Mouse (Mus musculus): ENCODE measurements around the gene Omt2a. TPM values are rescaled to one million over a fixed set of nuclear protein-coding genes. Genes with fewer than 3 reads are reported as not detected.
"Not testable (repeated sequence)": the region's sequence is repeated elsewhere in the genome, so short reads cannot be mapped to it uniquely, and the experiment has no call there.

The Omt2a gene
- polyA plus RNA-seq, 1 experiment from 2014 or later, result not detected

GRCm38 (mm10) chr9:78349141-78349540 lies 34.5 kb upstream of the Omt2a start:
- H3K4me3 ChIP-seq (replicated peaks; ENCODE audit: low read length); H3K9me3 ChIP-seq (ENCODE audit: control insufficient read depth, low read length); H3K9ac ChIP-seq (replicated peaks; ENCODE audit: low read depth, low read length); H3K4me1 ChIP-seq (replicated peaks; ENCODE audit: control insufficient read depth, insufficient read depth, low read length); ATAC-seq; H3K4me2 ChIP-seq (ENCODE audit: low read length); H3K27ac ChIP-seq (ENCODE audit: low read length); H3K36me3 ChIP-seq (ENCODE audit: control insufficient read depth, insufficient read depth); H3K27me3 ChIP-seq (replicated peaks; ENCODE audit: control insufficient read depth, insufficient read depth, low read length): not testable (repeated sequence)
- whole genome bisulfite sequencing, result 84% methylated on average over 3 of the region's 3 CpGs

- H3K36me3 ChIP-seq (ENCODE audit: control insufficient read depth, insufficient read depth); H3K4me3 ChIP-seq (replicated peaks; ENCODE audit: low read length); H3K9ac ChIP-seq (replicated peaks; ENCODE audit: low read depth, low read length); H3K27me3 ChIP-seq (replicated peaks; ENCODE audit: control insufficient read depth, insufficient read depth, low read length); H3K9me3 ChIP-seq (ENCODE audit: control insufficient read depth, low read length); H3K4me1 ChIP-seq (replicated peaks; ENCODE audit: control insufficient read depth, insufficient read depth, low read length); H3K27ac ChIP-seq (ENCODE audit: low read length); H3K4me2 ChIP-seq (ENCODE audit: low read length); ATAC-seq: not testable (repeated sequence)
- 76% methylated on average over 6 of the region's 6 CpGs for WGBS
Observed at GRCm38 (mm10) chr9:78348206-78349004, 33.8 kb upstream of the Omt2a start.

GRCm38 (mm10) chr9:78347004-78347403 lies 32.4 kb upstream of the Omt2a start:
- Histone ChIP-seq H3K4me1 (replicated peaks; ENCODE audit: control insufficient read depth, insufficient read depth, low read length) (no peaks in the 10 kb centered on the region), H3K36me3 (ENCODE audit: control insufficient read depth, insufficient read depth) (no peaks in the 10 kb centered on the region), H3K27ac (ENCODE audit: low read length) (no peak overlapping the region), H3K9ac (replicated peaks; ENCODE audit: low read depth, low read length) (no peak overlapping the region), H3K27me3 (replicated peaks; ENCODE audit: control insufficient read depth, insufficient read depth, low read length) (no peaks in the 10 kb centered on the region), H3K4me2 (ENCODE audit: low read length) (no peak overlapping the region), H3K9me3 (ENCODE audit: control insufficient read depth, low read length) (no peaks in the 10 kb centered on the region), H3K4me3 (replicated peaks; ENCODE audit: low read length) (no peak overlapping the region)
- 76% methylated on average over 3 of the region's 3 CpGs for WGBS
- ATAC-seq, result no peak

- not testable (repeated sequence) for H3K27me3 ChIP-seq (replicated peaks; ENCODE audit: control insufficient read depth, insufficient read depth, low read length); H3K36me3 ChIP-seq (ENCODE audit: control insufficient read depth, insufficient read depth); H3K4me2 ChIP-seq (ENCODE audit: low read length); H3K9ac ChIP-seq (replicated peaks; ENCODE audit: low read depth, low read length); H3K27ac ChIP-seq (ENCODE audit: low read length); H3K9me3 ChIP-seq (ENCODE audit: control insufficient read depth, low read length); H3K4me1 ChIP-seq (replicated peaks; ENCODE audit: control insufficient read depth, insufficient read depth, low read length); ATAC-seq; H3K4me3 ChIP-seq (replicated peaks; ENCODE audit: low read length)
- 72% methylated on average over 3 of the region's 4 CpGs for WGBS
Observed at GRCm38 (mm10) chr9:78345235-78345634, 30.6 kb upstream of the Omt2a start.

DNA sequence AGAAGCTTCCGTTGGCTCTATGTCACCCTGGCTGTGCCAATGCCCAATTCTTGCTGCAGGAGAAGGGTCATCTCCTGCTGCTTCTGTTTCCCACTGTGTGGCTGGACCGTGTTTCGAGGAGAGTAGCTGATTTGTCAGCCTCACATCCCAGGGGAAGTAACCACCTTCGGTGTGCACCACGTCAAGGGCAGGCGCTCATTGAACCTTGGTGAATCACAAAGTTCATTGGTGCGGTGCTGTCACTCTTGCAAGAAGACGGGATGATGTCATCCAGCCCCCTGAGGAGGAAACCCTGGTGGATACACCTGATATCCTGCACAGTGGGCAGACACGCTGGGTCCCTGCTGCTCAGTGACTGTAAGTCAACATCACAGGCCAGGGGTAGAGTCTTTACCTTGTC lies 28.5 kb upstream of the Omt2a start:
- H3K27me3 ChIP-seq (replicated peaks; ENCODE audit: control insufficient read depth, insufficient read depth, low read length); H3K36me3 ChIP-seq (ENCODE audit: control insufficient read depth, insufficient read depth); H3K27ac ChIP-seq (ENCODE audit: low read length); H3K4me1 ChIP-seq (replicated peaks; ENCODE audit: control insufficient read depth, insufficient read depth, low read length); H3K9ac ChIP-seq (replicated peaks; ENCODE audit: low read depth, low read length); H3K4me2 ChIP-seq (ENCODE audit: low read length); H3K4me3 ChIP-seq (replicated peaks; ENCODE audit: low read length); ATAC-seq; H3K9me3 ChIP-seq (ENCODE audit: control insufficient read depth, low read length): not testable (repeated sequence)
- WGBS, result 87% methylated on average over 9 of the region's 9 CpGs

DNA sequence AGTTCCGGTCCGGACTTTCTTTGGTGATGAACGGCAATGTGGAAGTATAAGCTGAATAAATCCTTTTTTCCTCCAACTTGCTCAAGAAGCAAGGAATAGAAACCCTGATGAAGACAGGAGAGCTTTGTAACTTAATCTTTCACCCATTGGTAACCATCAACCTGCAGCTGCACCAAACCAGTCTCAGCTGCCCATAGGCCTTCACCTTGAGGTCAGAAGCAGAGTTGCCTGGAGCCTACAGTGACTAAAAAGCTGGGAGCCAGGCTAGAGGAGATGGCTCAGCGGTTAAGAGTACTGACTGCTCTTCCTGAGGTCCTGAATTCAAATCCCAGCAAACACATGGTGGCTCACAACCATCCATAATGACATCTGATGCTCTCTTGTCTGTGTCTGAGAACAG lies 27.9 kb upstream of the Omt2a start:
- H3K9me3 ChIP-seq (ENCODE audit: control insufficient read depth, low read length); H3K27me3 ChIP-seq (replicated peaks; ENCODE audit: control insufficient read depth, insufficient read depth, low read length); H3K27ac ChIP-seq (ENCODE audit: low read length); H3K4me3 ChIP-seq (replicated peaks; ENCODE audit: low read length); ATAC-seq; H3K4me1 ChIP-seq (replicated peaks; ENCODE audit: control insufficient read depth, insufficient read depth, low read length); H3K4me2 ChIP-seq (ENCODE audit: low read length); H3K9ac ChIP-seq (replicated peaks; ENCODE audit: low read depth, low read length); H3K36me3 ChIP-seq (ENCODE audit: control insufficient read depth, insufficient read depth): not testable (repeated sequence)
- WGBS, result 92% methylated on average over 4 of the region's 4 CpGs

- ATAC-seq, result peak; percentile 47
Observed at GRCm38 (mm10) chr9:78340324-78340723, 25.7 kb upstream of the Omt2a start.

DNA sequence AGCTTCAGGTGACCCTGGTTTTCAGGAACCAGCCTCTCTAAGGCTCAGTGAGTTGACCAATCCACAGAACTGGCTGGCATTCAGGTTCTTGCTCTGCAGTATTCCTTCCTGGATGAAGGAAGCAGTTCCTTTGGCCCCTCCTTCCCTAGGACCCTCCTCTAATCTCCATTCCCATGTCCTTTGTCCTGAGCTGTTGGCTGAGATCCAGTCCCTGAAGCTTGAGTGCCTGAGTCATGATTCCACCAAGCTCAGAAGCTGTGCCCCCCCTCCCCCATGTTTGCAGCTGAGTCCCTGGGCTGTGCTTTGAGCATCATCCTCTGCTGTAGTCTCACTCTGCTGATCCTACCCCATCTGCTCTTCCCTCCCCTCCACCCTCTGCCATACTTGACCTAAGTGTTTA lies 22.5 kb upstream of the Omt2a start:
- H3K4me2 ChIP-seq (ENCODE audit: low read length); H3K4me3 ChIP-seq (replicated peaks; ENCODE audit: low read length); H3K4me1 ChIP-seq (replicated peaks; ENCODE audit: control insufficient read depth, insufficient read depth, low read length); H3K9me3 ChIP-seq (ENCODE audit: control insufficient read depth, low read length); H3K27ac ChIP-seq (ENCODE audit: low read length); H3K36me3 ChIP-seq (ENCODE audit: control insufficient read depth, insufficient read depth); ATAC-seq; H3K27me3 ChIP-seq (replicated peaks; ENCODE audit: control insufficient read depth, insufficient read depth, low read length); H3K9ac ChIP-seq (replicated peaks; ENCODE audit: low read depth, low read length): not testable (repeated sequence)

More at GRCm38 (mm10) chr9:78340324-78340723, 25.7 kb upstream of the Omt2a start:
- H3K27me3 ChIP-seq (replicated peaks; ENCODE audit: control insufficient read depth, insufficient read depth, low read length); H3K4me3 ChIP-seq (replicated peaks; ENCODE audit: low read length); H3K27ac ChIP-seq (ENCODE audit: low read length); H3K4me2 ChIP-seq (ENCODE audit: low read length); H3K9me3 ChIP-seq (ENCODE audit: control insufficient read depth, low read length); H3K9ac ChIP-seq (replicated peaks; ENCODE audit: low read depth, low read length); H3K4me1 ChIP-seq (replicated peaks; ENCODE audit: control insufficient read depth, insufficient read depth, low read length); H3K36me3 ChIP-seq (ENCODE audit: control insufficient read depth, insufficient read depth): not testable (repeated sequence)
- 9% methylated on average over 8 of the region's 8 CpGs for WGBS

DNA sequence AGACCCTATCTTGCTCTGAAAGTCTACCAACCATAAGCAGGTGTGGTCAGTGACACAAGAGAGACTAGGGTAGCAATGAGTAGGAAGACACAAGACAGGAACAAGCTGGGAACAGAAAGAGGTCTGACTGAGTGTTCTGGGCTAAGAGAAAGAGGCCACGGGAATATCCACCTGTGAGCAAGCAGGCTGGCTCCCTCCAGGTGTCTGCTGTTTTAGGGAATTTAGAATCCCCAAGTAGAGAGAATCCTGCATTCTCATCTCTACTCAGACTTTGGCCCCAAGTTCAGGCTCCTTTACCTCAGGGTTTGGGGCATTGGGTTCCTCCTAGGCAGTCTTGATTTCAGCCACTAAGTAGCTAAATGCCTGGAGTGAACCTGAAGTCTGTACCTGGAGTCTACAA lies 12.7 kb upstream of the Omt2a start, which contains the start of gene Omt2b:
Omt2b (plus strand) TSS at position 301 of the 400 bp plus-strand sequence.
- H3K27ac ChIP-seq (ENCODE audit: low read length); H3K9me3 ChIP-seq (ENCODE audit: control insufficient read depth, low read length): not testable (repeated sequence)
- no CpG with 5 or more reads among the region's 1 CpGs for WGBS

GRCm38 (mm10) chr9:78319499-78319898 lies 4.9 kb upstream of the Omt2a start:
- Histone ChIP-seq H3K36me3 (ENCODE audit: control insufficient read depth, insufficient read depth) (no peaks in the 10 kb centered on the region), H3K4me1 (replicated peaks; ENCODE audit: control insufficient read depth, insufficient read depth, low read length) (no peaks in the 10 kb centered on the region), H3K27me3 (replicated peaks; ENCODE audit: control insufficient read depth, insufficient read depth, low read length) (no peaks in the 10 kb centered on the region), H3K27ac (ENCODE audit: low read length) (no peak overlapping the region), H3K4me3 (replicated peaks; ENCODE audit: low read length) (no peak overlapping the region), H3K9ac (replicated peaks; ENCODE audit: low read depth, low read length) (no peak overlapping the region), H3K9me3 (ENCODE audit: control insufficient read depth, low read length) (no peaks in the 10 kb centered on the region), H3K4me2 (ENCODE audit: low read length) (no peak overlapping the region)
- 18% methylated on average over 1 of the region's 1 CpGs for WGBS
- ATAC-seq, result no peak

More for the DNA sequence above, 12.7 kb upstream of the Omt2a start, which contains the start of gene Omt2b:
- not testable (repeated sequence) for H3K4me3 ChIP-seq (replicated peaks; ENCODE audit: low read length); H3K4me2 ChIP-seq (ENCODE audit: low read length); H3K4me1 ChIP-seq (replicated peaks; ENCODE audit: control insufficient read depth, insufficient read depth, low read length); ATAC-seq; H3K27me3 ChIP-seq (replicated peaks; ENCODE audit: control insufficient read depth, insufficient read depth, low read length); H3K36me3 ChIP-seq (ENCODE audit: control insufficient read depth, insufficient read depth); H3K9ac ChIP-seq (replicated peaks; ENCODE audit: low read depth, low read length)
